Mouse (Mus musculus) embryonic fibroblast, embryonic 13.5 days (primary cell): ENCODE measurements around the gene Spag9. TPM values are rescaled to one million over a fixed set of nuclear protein-coding genes. Genes with fewer than 3 reads are reported as not detected.

Experiments
- H3K27ac ChIP-seq: 2 replicates; pipeline ENCODE4 v1.5.1; 2012; ENCODE audit warnings: low read length, control low read depth, inconsistent platforms; ENCODE audit not compliant: insufficient read depth
- H3K4me1 ChIP-seq: 2 replicates; pipeline ENCODE4 v1.6.1; 2011; ENCODE audit warnings: low read length; ENCODE audit not compliant: control insufficient read depth, insufficient read depth
- H3K4me3 ChIP-seq: 2 replicates; pipeline ENCODE4 v1.5.1; 2011; ENCODE audit warnings: mild to moderate bottlenecking, control low read depth, low read length; ENCODE audit not compliant: insufficient read depth
- CTCF ChIP-seq: IDR thresholded peaks from 2 replicates; pipeline ENCODE4 v1.5.1; 2011; ENCODE audit warnings: mild to moderate bottlenecking, control low read depth, low read length, moderate library complexity, borderline replicate concordance; ENCODE audit not compliant: insufficient read depth
- POLR2A ChIP-seq: IDR thresholded peaks from 2 replicates; pipeline ENCODE4 v1.6.1; 2011; ENCODE audit warnings: low read depth, mild to moderate bottlenecking, control low read depth, low read length, moderate library complexity
- polyA plus RNA-seq: library from polyadenylated mRNA; stranded (reverse); fragments of >200 nt; gene quantifications from 2 replicates; pipeline ENCODE4 v1.2.4, GENCODE M21; 2011; ENCODE audit warnings: low read depth; ENCODE audit not compliant: missing spikeins, insufficient read length

The Spag9 gene
- polyA plus RNA-seq, 1 experiment: 93.7 TPM

DNA sequence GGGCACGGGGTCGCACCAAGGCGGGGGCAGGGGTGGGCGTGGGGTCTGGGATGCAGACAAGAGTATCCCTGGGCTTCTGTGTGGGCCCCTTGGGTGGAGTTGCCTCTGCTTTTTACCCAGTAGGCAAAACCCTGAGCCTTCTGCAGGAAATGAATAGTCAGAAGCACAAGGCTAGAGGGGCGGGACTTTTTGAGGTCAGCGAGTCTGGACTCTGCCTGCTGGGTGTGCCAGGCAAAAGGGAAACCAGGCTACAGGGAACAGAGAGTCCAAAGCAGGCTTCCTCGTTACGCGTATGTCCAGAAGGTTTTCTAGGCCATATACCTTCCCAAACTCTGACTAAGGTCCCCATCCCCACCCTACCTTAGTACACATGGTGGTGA lies 165.4 kb downstream of the Spag9 start:
- H3K27ac ChIP-seq: no peak overlapping the region
- H3K4me3 ChIP-seq: no peak overlapping the region
- peaks cover 2% of the 10 kb centered on the region; the same call in 1 of the 2 replicates for H3K4me1 ChIP-seq
- TF ChIP-seq POLR2A (no peak; the same call in 1 of the 2 replicates), CTCF (no peak)

DNA sequence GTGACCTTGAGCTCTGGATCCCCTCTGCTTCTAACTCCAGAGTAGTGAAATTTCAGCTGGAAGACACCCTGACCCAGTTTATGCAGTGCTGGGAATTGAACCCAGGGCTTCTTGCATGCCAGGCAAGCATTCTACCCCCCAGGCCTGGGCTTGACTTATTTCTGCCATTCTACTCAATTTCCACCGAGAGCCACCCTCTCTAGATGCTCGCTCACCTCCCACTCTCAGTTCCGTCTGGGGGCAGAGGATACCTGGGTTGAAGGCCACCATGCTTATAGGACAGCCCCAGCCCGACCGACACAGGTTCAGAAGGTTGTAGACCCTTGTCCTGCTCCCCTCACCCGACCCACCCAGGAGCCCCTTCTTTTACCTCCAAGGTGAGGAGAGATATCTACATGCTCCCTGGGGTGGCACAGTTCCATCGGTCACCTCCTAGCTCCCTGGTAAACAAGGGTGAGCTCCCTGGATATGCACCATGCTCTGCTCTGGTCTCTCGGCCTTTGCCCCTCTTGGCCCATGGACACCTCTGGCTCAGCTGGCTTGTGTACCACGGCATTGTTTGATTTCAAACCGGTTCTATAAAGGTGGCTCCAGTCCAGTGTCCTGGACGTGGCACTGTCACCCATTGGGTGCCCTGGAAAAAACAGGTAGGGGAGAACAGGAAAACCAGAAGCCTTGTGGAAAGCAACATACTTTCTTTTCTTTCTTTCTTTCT lies 166.1 kb downstream of the Spag9 start:
- H3K4me1 ChIP-seq: peaks cover 2% of the 10 kb centered on the region; the same call in 1 of the 2 replicates
- TF ChIP-seq POLR2A (no peak), CTCF (no peak)
- no peak overlapping the region for H3K27ac ChIP-seq
- no peak overlapping the region for H3K4me3 ChIP-seq

DNA sequence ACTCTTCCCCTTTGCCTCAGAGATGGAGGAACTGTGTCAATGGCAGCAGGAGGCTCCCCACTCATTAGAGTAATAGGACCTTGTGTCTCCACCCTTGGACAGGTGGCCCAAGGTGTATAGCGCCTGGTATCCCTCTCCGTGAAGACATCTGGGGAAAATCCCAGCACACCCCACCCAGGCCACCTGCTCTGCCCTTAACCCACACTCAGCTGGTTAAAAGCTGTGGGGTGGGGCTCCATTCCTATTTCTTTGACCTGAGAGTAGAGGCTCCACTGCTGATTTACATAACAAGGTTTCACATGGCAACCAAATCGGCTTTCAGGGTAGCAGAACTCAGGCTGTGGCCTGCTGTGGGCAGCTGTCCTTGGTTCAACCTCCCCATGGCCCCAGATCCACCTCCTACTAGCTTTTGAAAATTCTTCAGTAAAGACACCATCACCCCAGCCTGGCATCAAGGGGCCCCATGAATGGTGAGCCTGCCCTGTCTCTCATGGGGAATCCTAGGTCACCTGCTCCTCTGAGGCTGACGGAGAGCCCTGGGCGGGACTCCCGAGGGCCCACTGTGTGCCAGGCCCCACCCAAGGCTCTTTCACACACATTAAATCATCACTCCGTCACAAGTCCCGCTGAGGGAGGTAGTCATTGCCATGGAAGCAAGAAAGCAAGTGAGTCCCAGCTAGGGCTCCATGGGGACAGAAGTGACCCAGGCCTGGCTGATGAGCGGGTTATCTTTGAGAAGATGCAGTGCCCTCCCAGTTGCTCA lies 167.3 kb downstream of the Spag9 start:
- TF ChIP-seq POLR2A (no peak), CTCF (no peak)
- peaks cover 2% of the 10 kb centered on the region; the same call in 1 of the 2 replicates for H3K4me1 ChIP-seq

DNA sequence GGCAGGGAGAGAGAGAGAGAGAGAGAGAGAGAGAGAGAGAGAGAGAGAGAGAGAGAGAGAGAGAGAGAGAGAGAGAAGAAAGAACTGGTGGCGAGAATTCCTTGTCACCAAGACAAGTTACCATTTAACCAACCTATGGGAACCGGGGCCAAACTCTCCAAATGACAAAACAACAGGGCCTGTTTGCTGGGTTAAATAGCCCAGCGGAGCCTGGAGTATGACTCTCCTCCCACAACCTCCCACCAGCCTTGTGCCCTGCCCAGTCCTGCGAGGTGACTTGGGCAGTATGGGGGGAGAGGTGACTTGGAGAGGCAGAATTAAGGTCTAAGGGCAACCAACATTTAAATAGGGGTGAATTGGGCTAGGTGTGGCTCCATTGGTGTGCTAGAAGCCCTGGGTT lies 169.9 kb downstream of the Spag9 start:
- TF ChIP-seq CTCF (no peak), POLR2A (no peak)
- Histone ChIP-seq H3K27ac (no peak overlapping the region), H3K4me1 (no peaks in the 10 kb centered on the region; the same call in 1 of the 2 replicates), H3K4me3 (no peak overlapping the region)

More for the DNA sequence above, 167.3 kb downstream of the Spag9 start:
- Histone ChIP-seq H3K27ac (no peak overlapping the region), H3K4me3 (no peak overlapping the region)

- no peak overlapping the region for H3K4me3 ChIP-seq
- no peak overlapping the region for H3K27ac ChIP-seq
- H3K4me1 ChIP-seq: no peaks in the 10 kb centered on the region
- TF ChIP-seq CTCF: no peak
- TF ChIP-seq POLR2A: no peak
These were observed 172.3 kb downstream of the Spag9 start for GRCm38 (mm10) chr11:94168238-94168637.

GRCm38 (mm10) chr11:94169596-94169995 lies 173.7 kb downstream of the Spag9 start:
- Histone ChIP-seq H3K27ac (no peak overlapping the region), H3K4me1 (no peaks in the 10 kb centered on the region), H3K4me3 (no peak overlapping the region)
- TF ChIP-seq POLR2A: no peak
- no peak for TF ChIP-seq CTCF

GRCm38 (mm10) chr11:94171691-94172090 lies 175.8 kb downstream of the Spag9 start:
- no peaks in the 10 kb centered on the region for H3K4me1 ChIP-seq
- H3K4me3 ChIP-seq: no peak overlapping the region
- no peak overlapping the region for H3K27ac ChIP-seq
- TF ChIP-seq CTCF: no peak
- TF ChIP-seq POLR2A: no peak

DNA sequence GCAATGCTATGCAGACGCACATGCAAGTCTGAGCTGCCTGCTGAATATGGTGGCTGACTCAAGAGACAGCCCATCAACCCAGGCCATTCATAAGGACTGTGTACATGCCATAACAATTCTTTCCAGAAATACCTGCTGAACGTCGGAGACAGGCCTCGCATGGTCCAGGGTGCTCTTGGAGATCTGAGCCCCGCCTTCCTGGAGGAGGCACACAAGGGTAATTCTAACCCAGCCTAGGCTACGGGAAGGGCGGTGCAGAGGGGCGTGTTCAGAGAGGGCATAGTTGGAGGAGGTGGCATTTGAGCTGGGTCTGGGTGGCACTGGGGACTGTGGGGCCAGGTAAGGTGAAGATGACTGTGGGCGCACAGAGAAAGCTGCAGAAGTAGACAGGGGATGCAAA lies 176.3 kb downstream of the Spag9 start:
- no peaks in the 10 kb centered on the region for H3K4me1 ChIP-seq
- TF ChIP-seq POLR2A (no peak), CTCF (no peak)
- H3K27ac ChIP-seq: no peak overlapping the region
- H3K4me3 ChIP-seq: no peak overlapping the region

- Histone ChIP-seq H3K4me1 (no peaks in the 10 kb centered on the region), H3K27ac (no peak overlapping the region), H3K4me3 (no peak overlapping the region)
- TF ChIP-seq POLR2A (no peak), CTCF (no peak)
These were observed 177.8 kb downstream of the Spag9 start for GRCm38 (mm10) chr11:94173726-94174146.

DNA sequence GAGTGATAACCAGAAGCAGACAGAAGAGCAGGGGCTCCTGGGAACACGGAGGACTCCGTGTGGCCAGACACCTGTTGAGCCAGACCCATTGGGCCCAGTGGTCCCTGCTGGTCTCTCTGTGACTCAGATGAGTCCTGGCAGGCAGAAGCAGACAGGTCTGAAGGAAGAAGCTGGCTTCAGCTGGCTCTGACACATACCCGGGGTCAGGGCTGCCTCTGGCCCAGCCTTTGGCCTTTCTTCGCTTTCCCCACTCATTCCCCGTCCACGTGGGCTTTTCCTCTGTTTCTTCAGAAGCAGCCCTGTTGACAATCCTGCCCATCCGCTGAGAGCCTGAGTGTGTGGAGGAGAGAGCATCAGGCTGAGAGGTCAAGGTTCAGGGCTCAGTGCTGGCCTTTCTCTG lies 179.4 kb downstream of the Spag9 start:
- TF ChIP-seq CTCF: no peak
- TF ChIP-seq POLR2A: no peak
- no peaks in the 10 kb centered on the region for H3K4me1 ChIP-seq
- no peak overlapping the region for H3K27ac ChIP-seq
- H3K4me3 ChIP-seq: no peak overlapping the region

Other genes with a start within 250 kb of the Spag9 start
- 30.3 and 33.8 TPM in 2 replicates for gene Utp18, start 110.3 kb upstream of the Spag9 start, polyA plus RNA-seq
- 19.7 and 41.5 TPM in 2 replicates for gene Mbtd1, start 110.2 kb upstream of the Spag9 start, polyA plus RNA-seq
- gene Nme2, start 39.8 kb upstream of the Spag9 start, polyA plus RNA-seq: 571 and 736 TPM in 2 replicates
- gene Gm20390, start 27.8 kb upstream of the Spag9 start, polyA plus RNA-seq: 222 and 270 TPM in 2 replicates
- 37.8 and 43.2 TPM in 2 replicates for gene Nme1, start 27.6 kb upstream of the Spag9 start, polyA plus RNA-seq
- gene Tob1, start 215.4 kb downstream of the Spag9 start, polyA plus RNA-seq: 33.3 and 33.9 TPM in 2 replicates
- gene Wfikkn2, start 249.9 kb downstream of the Spag9 start, polyA plus RNA-seq: 0.28 and 1.1 TPM in 2 replicates